Mouse (Mus musculus): Measurements from ENCODE around the gene Prss54.
A peak's percentile ranks its signal among the peaks of the same experiment; 100 is the strongest.

The Prss54 gene

DNA sequence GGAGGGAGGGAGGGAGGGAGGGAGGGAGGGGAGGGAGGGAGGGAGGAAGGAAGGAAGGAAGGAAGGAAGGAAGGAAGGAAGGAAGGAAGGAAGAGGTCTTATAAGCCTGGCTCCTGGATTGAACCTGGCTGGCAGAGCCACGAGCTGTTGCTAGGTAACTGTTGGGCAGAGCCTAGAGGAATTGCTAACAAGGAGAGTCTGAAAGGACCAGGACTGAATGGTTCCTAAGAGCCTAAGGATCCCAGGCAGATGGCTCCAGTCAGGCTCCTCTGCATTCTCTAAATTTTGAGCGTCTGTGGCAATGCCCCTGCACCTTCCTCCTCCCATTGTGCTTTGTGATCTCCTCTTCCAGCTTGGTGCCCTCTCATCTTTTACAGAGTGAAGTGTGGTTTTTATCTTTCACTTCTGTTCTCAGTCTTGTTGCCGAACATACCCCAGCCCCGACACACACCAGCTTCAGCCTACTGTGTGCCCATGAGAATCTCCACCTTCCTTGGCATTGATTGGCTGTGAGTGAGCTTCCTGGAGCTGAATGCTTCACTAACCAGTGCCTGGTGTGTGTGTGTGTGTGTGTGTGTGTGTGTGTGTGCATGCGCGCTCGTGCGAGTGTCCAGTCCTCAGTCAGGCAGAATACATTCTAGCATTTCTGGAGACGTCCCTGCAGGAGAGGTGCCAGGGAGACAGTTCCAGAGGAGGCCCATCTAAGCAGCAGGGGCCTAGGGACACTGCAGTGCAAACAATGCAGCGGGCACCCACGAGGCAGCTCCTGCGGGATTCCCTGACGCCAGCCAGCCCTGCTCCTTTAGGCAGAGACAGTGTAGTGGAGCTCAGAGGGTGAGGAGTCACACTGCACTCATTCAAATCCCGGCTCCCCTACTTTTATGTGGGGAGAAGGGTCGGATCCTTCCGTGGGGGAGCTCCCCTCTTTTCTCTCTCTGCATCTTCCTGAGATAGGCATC lies 26.0 kb downstream of the Prss54 start:
- no peak for DNase-seq

DNA sequence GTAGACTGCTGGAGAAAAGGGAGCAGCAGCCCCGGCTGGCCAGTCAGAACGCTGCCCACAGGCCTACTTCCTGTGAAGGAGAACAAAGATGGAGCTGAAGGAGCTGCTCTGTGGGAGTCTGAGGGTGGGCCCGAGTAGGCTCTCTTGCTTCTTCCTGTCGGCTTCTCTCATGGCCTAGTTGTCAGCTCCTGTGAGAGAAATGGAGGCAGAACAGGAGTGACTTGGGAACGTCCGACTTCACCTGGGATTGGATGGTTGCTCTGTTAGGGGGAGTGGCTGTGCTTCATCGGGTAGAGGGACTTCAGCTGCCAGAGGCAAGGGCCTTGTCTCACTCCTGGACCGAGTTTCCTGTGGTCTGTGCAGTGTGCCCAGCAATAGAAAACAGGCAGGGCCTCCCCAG lies 28.2 kb downstream of the Prss54 start:
- DNase-seq = no peak

DNA sequence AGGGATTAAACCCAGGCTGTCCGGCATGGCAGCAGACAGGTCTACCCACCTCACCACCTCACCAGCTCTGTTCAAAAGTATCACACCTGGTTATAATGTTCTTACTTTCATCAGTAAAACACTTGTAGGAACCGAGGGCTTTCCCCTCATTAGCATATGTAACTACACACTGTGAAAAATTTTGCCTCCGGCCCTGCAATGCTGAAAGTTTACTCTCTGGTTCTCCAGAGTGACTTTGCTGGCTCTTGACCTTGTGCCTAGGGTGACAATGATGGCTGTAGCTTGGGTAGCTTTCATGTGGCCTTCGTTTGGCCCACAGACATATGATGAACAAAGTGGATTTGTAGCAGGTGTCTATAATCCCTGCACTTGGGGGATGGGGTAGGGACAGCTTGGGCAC lies 29.2 kb downstream of the Prss54 start:
- DNase-seq = no peak

GRCm38 (mm10) chr8:95545815-95546214 lies 30.3 kb downstream of the Prss54 start:
- DNase-seq = no peak

- DNase-seq = no peak
These were observed 33.1 kb downstream of the Prss54 start for GRCm38 (mm10) chr8:95543065-95543464.

DNA sequence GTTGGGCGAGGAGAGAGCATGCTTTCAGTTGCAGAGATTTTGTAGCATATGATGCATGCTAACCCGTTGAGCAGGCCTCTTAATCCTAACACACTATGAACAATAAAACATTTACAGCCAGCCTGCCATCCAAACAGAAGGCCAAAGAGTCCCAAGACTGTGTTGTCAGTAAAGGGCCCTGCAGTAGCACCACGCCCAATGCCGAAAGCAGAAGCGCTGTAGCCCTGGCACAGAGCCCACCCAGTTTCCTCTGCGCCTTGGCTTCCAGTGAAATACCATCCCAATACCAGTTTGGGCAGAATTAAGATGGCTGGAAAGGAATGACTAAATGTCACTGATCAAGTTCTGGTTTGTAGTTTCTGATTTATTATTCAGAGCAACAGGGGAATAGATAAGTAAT lies 33.9 kb downstream of the Prss54 start:
- no peak for DNase-seq

GRCm38 (mm10) chr8:95539487-95539886 lies 36.7 kb downstream of the Prss54 start:
- DNase-seq = no peak

GRCm38 (mm10) chr8:95533584-95534387 lies 42.4 kb downstream of the Prss54 start, which contains the start of gene Ccdc113:
Gene Ccdc113 (plus strand): TSS chr8:95534085.
- peak; percentile 62 for DNase-seq

DNA sequence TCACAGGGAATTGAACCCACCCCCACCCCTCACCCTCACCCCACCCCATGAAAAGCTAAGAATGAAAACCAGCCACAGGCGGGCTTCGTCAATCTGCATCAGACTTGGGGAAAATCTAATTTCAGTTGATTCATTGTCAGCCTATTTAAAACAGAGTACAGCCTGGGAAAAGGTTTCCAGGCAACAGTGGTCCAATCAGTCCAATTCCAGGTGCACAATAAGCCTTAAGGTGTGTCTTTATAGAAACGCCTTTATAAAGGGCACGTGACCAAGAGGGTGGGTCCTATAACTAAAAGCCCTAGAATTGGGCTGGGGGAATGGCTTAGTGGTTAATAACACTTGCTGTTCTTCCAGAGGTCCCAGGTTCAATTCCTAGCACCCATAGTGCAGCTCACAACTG lies 43.9 kb downstream of the Prss54 start:
- no peak for DNase-seq

GRCm38 (mm10) chr8:95528750-95529310 lies 47.3 kb downstream of the Prss54 start:
- DNase-seq = no peak

GRCm38 (mm10) chr8:95528194-95528593 lies 47.9 kb downstream of the Prss54 start:
- DNase-seq = no peak

- no peak for DNase-seq
These were observed 52.1 kb downstream of the Prss54 start for GRCm38 (mm10) chr8:95523991-95524390.

GRCm38 (mm10) chr8:95516928-95517327 lies 59.2 kb downstream of the Prss54 start:
- no peak for DNase-seq

DNA sequence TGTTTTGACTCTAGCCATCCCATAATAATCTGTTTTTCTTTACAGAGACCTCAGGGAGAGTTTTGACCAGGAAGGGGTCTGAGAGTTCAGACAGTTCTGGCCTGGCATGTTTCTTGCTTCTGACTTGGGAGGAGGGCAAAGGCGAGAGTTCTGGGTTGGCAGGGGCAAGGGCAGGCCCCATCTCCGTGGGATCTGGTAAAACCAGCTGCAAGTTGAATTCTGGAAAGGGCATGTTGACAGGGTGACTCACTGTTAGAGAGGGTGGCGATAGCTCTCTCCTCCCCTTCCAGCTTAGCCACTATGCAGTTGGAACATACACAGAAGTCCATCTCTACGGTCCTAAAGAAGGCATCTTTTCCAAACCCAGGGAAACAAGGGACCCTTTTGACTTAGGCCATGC lies 62.9 kb downstream of the Prss54 start:
- no peak for DNase-seq

DNA sequence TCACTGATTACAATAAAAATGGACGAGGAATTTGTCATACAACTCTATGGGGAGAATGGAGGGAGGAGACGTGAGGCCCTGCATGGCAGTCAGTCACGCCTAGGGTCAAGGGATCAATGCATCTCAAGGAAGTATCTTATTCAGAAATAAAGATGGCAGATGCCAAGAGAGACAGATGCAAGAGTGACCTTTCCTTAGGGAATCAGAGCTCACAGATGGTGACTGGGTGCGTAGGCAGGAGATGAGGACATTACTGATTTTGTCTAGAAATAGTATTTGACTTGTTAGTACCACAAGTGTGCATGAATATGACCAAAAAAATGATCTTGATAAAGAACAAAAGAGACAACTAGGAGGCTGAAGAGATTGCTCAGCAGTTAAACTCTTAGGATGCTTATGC lies 63.9 kb downstream of the Prss54 start:
- DNase-seq = no peak
